Mouse (Mus musculus): ENCODE data around the gene Wbp1l. TPM values are rescaled to one million over a fixed set of nuclear protein-coding genes. Genes with fewer than 3 reads are reported as not detected.

Gene Wbp1l
- polyA plus RNA-seq, 1 experiment from 2014 or later: 55.2 TPM

DNA sequence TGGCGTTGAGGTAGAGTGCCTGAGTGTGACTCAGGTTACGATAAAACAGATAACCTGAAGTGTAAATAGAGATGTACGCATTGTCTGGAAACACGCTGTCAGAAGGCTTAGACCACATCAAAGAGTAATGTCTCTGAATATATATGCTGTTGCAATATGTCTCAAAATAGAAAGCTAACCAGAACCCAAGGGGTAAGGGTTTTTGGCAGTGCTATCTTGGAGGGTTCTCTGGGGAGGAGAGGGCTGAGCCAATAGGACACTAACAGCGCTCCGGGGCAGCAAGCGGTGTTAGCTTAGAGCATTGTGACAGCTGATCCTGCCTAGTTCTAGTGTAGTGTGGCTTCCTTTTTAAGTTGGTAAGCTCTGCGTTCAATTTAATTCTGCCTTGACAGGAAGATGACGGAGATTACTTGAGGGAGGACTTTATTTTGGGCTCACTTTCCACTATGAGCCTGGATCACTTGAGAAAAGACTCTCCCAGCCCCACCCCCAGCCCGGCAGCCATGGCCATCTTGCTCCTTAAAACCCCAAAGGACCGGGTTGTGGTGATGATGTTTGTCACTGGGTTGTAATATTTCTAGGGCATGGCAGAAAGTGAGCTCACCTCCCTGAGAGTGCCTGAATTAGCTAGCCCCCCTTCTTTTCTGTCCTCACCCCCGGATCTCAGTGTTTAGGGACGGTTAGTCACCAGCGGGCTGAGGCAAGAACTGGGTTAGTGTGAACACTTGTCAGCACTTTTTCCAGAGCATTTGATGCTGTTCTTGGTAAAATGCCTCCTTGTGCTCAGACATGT lies 21.3 kb downstream of the Wbp1l start:
- H3K27ac ChIP-seq (replicated peaks): peak overlapping the region; percentile 72

GRCm38 (mm10) chr19:46621236-46622183 lies 22.6 kb downstream of the Wbp1l start:
- no peak overlapping the region for H3K4me3 ChIP-seq (replicated peaks)
- peaks cover 6% of the 10 kb centered on the region; the same call in 1 of the 2 replicates for H3K36me3 ChIP-seq
- H3K9ac ChIP-seq: no peak overlapping the region
- peak overlapping the region; percentile 79 for H3K27ac ChIP-seq (replicated peaks)
- WGBS: 64% methylated on average over 19 of the region's 19 CpGs
- H3K4me2 ChIP-seq (replicated peaks): no peak overlapping the region
- H3K9me3 ChIP-seq (replicated peaks): no peaks in the 10 kb centered on the region
- no peaks in the 10 kb centered on the region for H3K27me3 ChIP-seq
- no peak for ATAC-seq (ENCODE audit: insufficient number of reproducible peaks, low FRiP score, low TSS enrichment, low read depth)
- peaks cover 87% of the 10 kb centered on the region for H3K4me1 ChIP-seq

More for the DNA sequence above, 21.3 kb downstream of the Wbp1l start:
- ATAC-seq (ENCODE audit: insufficient number of reproducible peaks, low FRiP score, low TSS enrichment, low read depth): no peak
- H3K9ac ChIP-seq: no peak overlapping the region
- 31% methylated on average over 14 of the region's 14 CpGs for WGBS
- H3K9me3 ChIP-seq (replicated peaks): no peaks in the 10 kb centered on the region
- H3K4me3 ChIP-seq (replicated peaks): no peak overlapping the region
- H3K4me2 ChIP-seq (replicated peaks): peak overlapping the region; percentile 3; the same call in 1 of the 2 replicates
- H3K4me1 ChIP-seq: peaks cover 91% of the 10 kb centered on the region
- no peaks in the 10 kb centered on the region for H3K27me3 ChIP-seq
- H3K36me3 ChIP-seq: peaks cover 2% of the 10 kb centered on the region; the same call in 1 of the 2 replicates

- Histone ChIP-seq H3K9me3 (replicated peaks) (no peaks in the 10 kb centered on the region), H3K9ac (0 out of 2 replicates have a peak overlapping the region, but pooled peaks have one; percentile 13), H3K4me3 (replicated peaks) (peak overlapping the region; percentile 35), H3K27ac (replicated peaks) (peak overlapping the region; percentile 79), H3K4me1 (peaks cover 76% of the 10 kb centered on the region), H3K27me3 (no peaks in the 10 kb centered on the region), H3K4me2 (replicated peaks) (peak overlapping the region; percentile 43), H3K36me3 (peaks cover 6% of the 10 kb centered on the region; the same call in 1 of the 2 replicates)
- WGBS: 19% methylated on average over 12 of the region's 12 CpGs
- ATAC-seq (ENCODE audit: insufficient number of reproducible peaks, low FRiP score, low TSS enrichment, low read depth): no peak
Measured at GRCm38 (mm10) chr19:46622659-46623193, 23.8 kb downstream of the Wbp1l start.

DNA sequence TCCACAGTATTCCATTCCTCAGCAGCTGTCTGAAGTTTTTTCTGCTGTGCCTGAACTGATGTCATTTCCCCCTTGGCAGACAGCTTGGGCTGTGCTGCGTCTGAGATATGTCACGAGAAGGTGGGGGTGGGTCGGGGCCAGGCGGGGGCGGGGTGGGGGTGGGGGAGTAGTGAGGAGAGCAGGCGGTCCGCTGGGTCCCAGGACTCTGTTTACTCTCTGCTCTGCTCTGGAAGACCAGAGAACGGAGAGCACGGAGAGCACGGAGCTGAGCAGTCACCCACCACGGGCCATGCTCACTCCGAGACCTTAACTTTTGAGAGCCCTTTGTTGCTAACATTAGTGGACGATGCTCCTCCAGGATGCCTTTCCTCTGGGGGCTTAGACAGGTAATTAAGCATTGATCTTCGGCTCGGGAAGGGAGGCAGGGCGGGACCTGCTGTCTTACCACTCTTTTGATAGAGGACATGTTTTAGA lies 24.3 kb downstream of the Wbp1l start:
- Histone ChIP-seq H3K4me1 (peaks cover 72% of the 10 kb centered on the region), H3K36me3 (peaks cover 7% of the 10 kb centered on the region; the same call in 1 of the 2 replicates), H3K4me3 (replicated peaks) (peak overlapping the region; percentile 35), H3K27me3 (no peaks in the 10 kb centered on the region), H3K9me3 (replicated peaks) (no peaks in the 10 kb centered on the region), H3K4me2 (replicated peaks) (peak overlapping the region; percentile 43), H3K27ac (replicated peaks) (peak overlapping the region; percentile 79), H3K9ac (peak overlapping the region; percentile 13; the same call in 1 of the 2 replicates)
- 7% methylated on average over 16 of the region's 16 CpGs for WGBS
- peak; percentile 58; the same call in 1 of the 2 replicates for ATAC-seq (ENCODE audit: insufficient number of reproducible peaks, low FRiP score, low TSS enrichment, low read depth)

GRCm38 (mm10) chr19:46623790-46624772 lies 25.2 kb downstream of the Wbp1l start:
- peak overlapping the region; percentile 43 for H3K4me2 ChIP-seq (replicated peaks)
- H3K36me3 ChIP-seq: peaks cover 11% of the 10 kb centered on the region; the same call in 1 of the 2 replicates
- no peaks in the 10 kb centered on the region for H3K27me3 ChIP-seq
- H3K9ac ChIP-seq: peak overlapping the region; percentile 13; the same call in 1 of the 2 replicates
- H3K27ac ChIP-seq (replicated peaks): peak overlapping the region; percentile 79
- peak; percentile 66 for ATAC-seq (ENCODE audit: insufficient number of reproducible peaks, low FRiP score, low TSS enrichment, low read depth)
- H3K9me3 ChIP-seq (replicated peaks): no peaks in the 10 kb centered on the region
- 23% methylated on average over 19 of the region's 19 CpGs for WGBS
- H3K4me1 ChIP-seq: peaks cover 67% of the 10 kb centered on the region
- H3K4me3 ChIP-seq (replicated peaks): peak overlapping the region; percentile 35

DNA sequence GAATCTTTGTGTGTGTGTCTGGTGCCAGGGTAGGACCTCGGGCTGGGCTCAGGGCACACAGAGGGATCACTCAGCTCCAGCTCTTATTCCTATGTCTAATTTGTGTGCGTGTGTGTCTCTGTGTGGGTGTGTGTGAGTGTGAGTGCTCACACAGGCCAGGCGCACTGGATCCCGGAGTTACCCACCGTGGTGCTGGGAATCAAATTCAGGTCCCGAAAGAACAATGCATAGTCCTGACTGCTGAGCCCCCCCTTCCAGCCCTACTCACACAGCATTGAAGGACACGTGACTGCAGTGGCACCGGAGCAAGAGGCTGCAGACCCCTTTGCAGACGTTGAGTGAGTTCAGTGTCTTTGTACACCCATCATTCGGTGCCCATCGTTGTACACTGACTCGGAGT lies 26.1 kb downstream of the Wbp1l start:
- Histone ChIP-seq H3K4me2 (replicated peaks) (no peak overlapping the region), H3K36me3 (peaks cover 11% of the 10 kb centered on the region; the same call in 1 of the 2 replicates), H3K4me3 (replicated peaks) (0 out of 2 replicates have a peak overlapping the region, but pooled peaks have one; percentile 35), H3K9ac (no peak overlapping the region), H3K4me1 (peaks cover 62% of the 10 kb centered on the region), H3K27me3 (no peaks in the 10 kb centered on the region), H3K27ac (replicated peaks) (no peak overlapping the region; the same call in 1 of the 2 replicates), H3K9me3 (replicated peaks) (no peaks in the 10 kb centered on the region)
- no peak for ATAC-seq (ENCODE audit: insufficient number of reproducible peaks, low FRiP score, low TSS enrichment, low read depth)
- 91% methylated on average over 12 of the region's 12 CpGs for WGBS

- WGBS: 60% methylated on average over 10 of the region's 10 CpGs
- ATAC-seq (ENCODE audit: insufficient number of reproducible peaks, low FRiP score, low TSS enrichment, low read depth): no peak
Measured at GRCm38 (mm10) chr19:46625519-46625918, 26.6 kb downstream of the Wbp1l start.

GRCm38 (mm10) chr19:46628403-46628802 lies 29.5 kb downstream of the Wbp1l start:
- Histone ChIP-seq H3K27ac (replicated peaks) (no peak overlapping the region), H3K4me1 (peaks cover 37% of the 10 kb centered on the region), H3K4me3 (replicated peaks) (no peak overlapping the region), H3K4me2 (replicated peaks) (no peak overlapping the region), H3K9me3 (replicated peaks) (no peaks in the 10 kb centered on the region), H3K36me3 (peaks cover 11% of the 10 kb centered on the region; the same call in 1 of the 2 replicates), H3K27me3 (no peaks in the 10 kb centered on the region), H3K9ac (no peak overlapping the region)
- ATAC-seq (ENCODE audit: insufficient number of reproducible peaks, low FRiP score, low TSS enrichment, low read depth): no peak
- 89% methylated on average over 10 of the region's 10 CpGs for WGBS

More at GRCm38 (mm10) chr19:46625519-46625918, 26.6 kb downstream of the Wbp1l start:
- Histone ChIP-seq H3K9ac (no peak overlapping the region), H3K4me3 (replicated peaks) (no peak overlapping the region), H3K9me3 (replicated peaks) (no peaks in the 10 kb centered on the region), H3K27me3 (no peaks in the 10 kb centered on the region), H3K4me1 (peaks cover 62% of the 10 kb centered on the region), H3K27ac (replicated peaks) (no peak overlapping the region; the same call in 1 of the 2 replicates), H3K4me2 (replicated peaks) (no peak overlapping the region), H3K36me3 (peaks cover 11% of the 10 kb centered on the region; the same call in 1 of the 2 replicates)

GRCm38 (mm10) chr19:46629807-46630206 lies 30.9 kb downstream of the Wbp1l start:
- no peak overlapping the region for H3K9ac ChIP-seq
- H3K4me1 ChIP-seq: peaks cover 25% of the 10 kb centered on the region
- H3K9me3 ChIP-seq (replicated peaks): no peaks in the 10 kb centered on the region
- peaks cover 11% of the 10 kb centered on the region; the same call in 1 of the 2 replicates for H3K36me3 ChIP-seq
- H3K27me3 ChIP-seq: no peaks in the 10 kb centered on the region
- ATAC-seq (ENCODE audit: insufficient number of reproducible peaks, low FRiP score, low TSS enrichment, low read depth): no peak
- H3K27ac ChIP-seq (replicated peaks): no peak overlapping the region; the same call in 1 of the 2 replicates
- WGBS: 69% methylated on average over 9 of the region's 9 CpGs
- no peak overlapping the region for H3K4me2 ChIP-seq (replicated peaks)
- no peak overlapping the region for H3K4me3 ChIP-seq (replicated peaks)

Measured in embryonic facial prominence, embryonic 15.5 days (tissue).